Mouse (Mus musculus) forebrain, embryonic 14.5 days (tissue): ENCODE measurements around the gene Fam189a2. TPM values are rescaled to one million over a fixed set of nuclear protein-coding genes. Genes with fewer than 3 reads are reported as not detected.

Source experiments
- ATAC-seq: fragments of 200-750 bp; cut with Nextera tagmentation; 2 replicates; pipeline ENCODE4 v1.8.0; 2017; ENCODE audit warnings: mild to moderate bottlenecking, moderate library complexity
- DNase-seq: peaks from one replicate; pipeline ENCODE4 v3.0.0-alpha.2; 2015; ENCODE audit warnings: low spot score
- H3K27ac ChIP-seq: fragments of 300-500 bp; sonication (generic); 2 replicates; pipeline ENCODE4 v1.5.1; 2014; ENCODE audit warnings: low read depth, mild to moderate bottlenecking, control low read depth, low read length, moderate library complexity
- H3K27me3 ChIP-seq: fragments of 300-500 bp; sonication (generic); replicated peaks from 2 replicates; pipeline ENCODE4 v1.6.1; 2014; ENCODE audit warnings: low read length, control low read depth, mixed read lengths; ENCODE audit not compliant: control insufficient read depth, insufficient read depth
- H3K36me3 ChIP-seq: fragments of 300-500 bp; sonication (generic); 2 replicates; pipeline ENCODE4 v1.6.1; 2014; ENCODE audit warnings: low read length, control low read depth; ENCODE audit not compliant: control insufficient read depth, insufficient read depth
- H3K4me1 ChIP-seq: fragments of 300-500 bp; sonication (generic); 2 replicates; pipeline ENCODE4 v1.6.1; 2014; ENCODE audit warnings: antibody characterized with exemption, low read length, control low read depth; ENCODE audit not compliant: control insufficient read depth, insufficient read depth
- H3K4me2 ChIP-seq: fragments of 300-500 bp; sonication (generic); 2 replicates; pipeline ENCODE4 v1.6.1; 2014; ENCODE audit warnings: mild to moderate bottlenecking, control low read depth, low read length
- H3K4me3 ChIP-seq: fragments of 300-500 bp; sonication (generic); 2 replicates; pipeline ENCODE4 v1.5.1; 2014; ENCODE audit warnings: low read depth, low read length, control low read depth
- H3K9ac ChIP-seq: fragments of 300-500 bp; sonication (generic); 2 replicates; pipeline ENCODE4 v1.6.1; 2014; ENCODE audit warnings: mild to moderate bottlenecking, low read length, control low read depth, moderate library complexity
- H3K9me3 ChIP-seq: fragments of 300-500 bp; sonication (generic); replicated peaks from 2 replicates; pipeline ENCODE4 v1.6.1; 2016; ENCODE audit warnings: low read length, control low read depth, mixed read lengths; ENCODE audit not compliant: control insufficient read depth
- WGBS: fragments of 180-500 bp; shearing (Covaris S2); extraction: QIAGEN DNeasy Blood & Tissue Kit; methylation state at CpG from one replicate; pipeline ENCODE4 v1.1.7; 2014; 5-methylcytosine and 5-hydroxymethylcytosine counted together
- polyA plus RNA-seq: library from polyadenylated mRNA; unstranded; fragments of >200 nt; fragmentation: Nextera tagmentation; extraction: Ambion mirVana; gene quantifications from 2 replicates; pipeline ENCODE4 v1.2.1, GENCODE M21; 2014

Gene Fam189a2
- polyA plus RNA-seq, result 0.80 and 1.1 TPM in 2 replicates

DNA sequence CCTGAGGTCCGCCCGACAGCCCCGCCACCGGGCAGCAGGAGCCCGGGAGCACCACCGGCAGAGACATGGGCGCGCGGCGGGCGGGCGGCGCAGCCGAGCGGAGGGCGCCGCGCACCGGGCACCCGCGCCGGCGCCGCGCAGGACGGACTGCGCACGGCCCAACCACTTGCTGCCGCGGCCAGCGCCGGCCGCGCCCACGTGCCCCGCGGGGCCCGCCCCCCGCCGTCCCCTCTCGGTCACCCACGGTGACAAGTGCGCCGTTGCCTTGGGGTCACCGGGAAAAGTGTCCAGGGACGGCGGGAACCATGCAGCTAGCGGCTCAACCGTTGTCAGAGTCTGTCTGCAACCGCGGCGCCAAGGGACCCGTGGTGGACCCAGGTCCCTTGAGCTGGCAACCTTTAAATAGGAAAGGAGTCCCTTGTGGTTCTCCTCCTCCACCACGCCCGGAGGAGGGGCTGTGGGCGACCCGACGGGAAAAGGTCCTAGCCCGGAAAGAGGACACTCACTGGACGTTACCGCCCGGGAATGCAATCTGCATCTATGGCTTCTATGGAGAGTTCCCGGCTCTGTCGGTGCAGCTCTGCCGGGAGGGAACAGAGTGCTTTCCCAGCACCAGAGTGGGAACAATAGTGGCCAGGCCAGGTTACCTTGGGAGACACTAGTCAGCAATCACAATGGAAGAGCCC, at the start of gene Fam189a2:
Gene Fam189a2, minus strand, starts transcription at position 149 of the 686 bp plus-strand sequence.
- H3K4me2 ChIP-seq, result peak within 1 kb of the TSS; percentile 95
- DNase-seq, result peak; percentile 51
- ATAC-seq, result peak; percentile 83
- peak within 1 kb of the TSS; percentile 54 for H3K4me3 ChIP-seq
- H3K27ac ChIP-seq, result no peak within 1 kb of the TSS
- peak within 1 kb of the TSS; percentile 69 for H3K9ac ChIP-seq
- H3K9me3 ChIP-seq, result no peaks in the 10 kb centered on the region
- peaks cover 8% of the 10 kb centered on the region for H3K4me1 ChIP-seq
- H3K36me3 ChIP-seq, result no peaks in the 10 kb centered on the region
- under 1% methylated on average over 48 of the region's 65 CpGs for WGBS
- H3K27me3 ChIP-seq, result peaks cover 13% of the 10 kb centered on the region

DNA sequence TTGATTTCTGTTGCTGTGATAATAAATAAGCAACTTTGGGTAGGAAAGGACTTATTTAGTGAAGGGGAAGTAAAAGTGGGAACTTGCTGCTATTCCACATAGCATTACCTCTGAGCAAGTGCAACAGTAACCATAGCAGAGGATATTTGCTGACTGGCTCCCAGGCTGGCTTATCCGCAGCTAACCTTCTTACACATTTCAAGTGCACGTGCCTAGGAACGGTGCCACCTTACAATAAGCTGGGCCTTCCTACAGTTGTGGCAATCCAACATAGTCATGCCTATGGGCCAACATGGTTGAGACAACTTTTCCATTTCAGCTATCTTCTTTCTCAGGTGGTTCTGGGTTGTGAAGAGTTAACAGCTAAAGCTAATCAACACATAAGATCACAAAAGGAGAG, 46.8 kb upstream of the Fam189a2 start:
- Histone ChIP-seq H3K4me1 (no peaks in the 10 kb centered on the region), H3K9me3 (no peaks in the 10 kb centered on the region), H3K4me2 (no peak overlapping the region), H3K36me3 (no peaks in the 10 kb centered on the region), H3K27me3 (no peaks in the 10 kb centered on the region), H3K27ac (no peak overlapping the region), H3K9ac (no peak overlapping the region), H3K4me3 (no peak overlapping the region)
- WGBS, result 95% methylated on average over 3 of the region's 3 CpGs
- no peak for ATAC-seq
- DNase-seq, result no peak

DNA sequence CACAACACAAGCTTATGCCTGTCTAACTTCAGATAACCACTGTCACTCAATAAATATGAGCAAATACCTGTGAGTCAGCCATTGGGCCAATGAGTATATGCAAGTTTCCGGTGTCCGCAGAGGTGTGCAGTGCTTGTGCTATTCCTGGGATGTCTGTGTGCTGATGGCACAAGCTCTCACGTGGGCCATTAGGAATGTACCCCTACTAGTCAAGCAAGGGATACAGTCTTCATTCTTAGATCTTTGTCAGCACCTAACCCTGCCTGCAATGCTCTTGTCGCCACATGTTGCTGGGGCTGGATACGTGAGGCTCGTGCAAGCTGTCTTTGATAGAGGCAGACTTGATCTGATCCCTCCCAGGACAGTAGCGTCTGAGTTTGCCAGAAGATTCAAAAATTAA, 45.7 kb upstream of the Fam189a2 start:
- DNase-seq, result no peak

DNA sequence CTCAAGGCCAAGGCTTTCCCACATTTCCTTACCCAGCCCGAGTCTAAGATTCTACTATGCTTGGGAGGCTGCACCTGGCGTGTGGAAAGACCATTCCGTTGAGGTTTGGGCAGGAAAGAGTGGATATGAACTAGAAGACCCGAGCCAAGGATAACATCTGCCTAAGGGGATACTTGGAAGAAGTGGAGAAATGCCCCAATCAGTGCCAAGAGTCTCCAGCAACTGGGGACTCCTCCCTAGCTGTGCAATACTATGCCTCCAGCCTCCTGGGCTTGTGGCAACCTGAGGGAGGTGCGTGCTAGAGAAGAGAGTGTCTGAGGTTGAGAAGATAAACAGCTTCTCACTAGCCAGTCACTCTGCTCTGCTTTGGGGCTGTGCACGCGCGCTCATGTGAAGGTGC, 45.1 kb upstream of the Fam189a2 start:
- H3K27ac ChIP-seq, result no peak overlapping the region
- no peak for DNase-seq
- H3K36me3 ChIP-seq, result no peaks in the 10 kb centered on the region
- no peak overlapping the region for H3K4me3 ChIP-seq
- ATAC-seq, result no peak
- H3K4me1 ChIP-seq, result no peaks in the 10 kb centered on the region
- no peaks in the 10 kb centered on the region for H3K9me3 ChIP-seq
- no peak overlapping the region for H3K9ac ChIP-seq
- WGBS, result 85% methylated on average over 8 of the region's 8 CpGs
- no peak overlapping the region for H3K4me2 ChIP-seq
- no peaks in the 10 kb centered on the region for H3K27me3 ChIP-seq

More for the DNA sequence above, 45.7 kb upstream of the Fam189a2 start:
- Histone ChIP-seq H3K4me1 (no peaks in the 10 kb centered on the region), H3K27me3 (no peaks in the 10 kb centered on the region), H3K4me2 (no peak overlapping the region), H3K27ac (no peak overlapping the region), H3K9me3 (no peaks in the 10 kb centered on the region), H3K36me3 (no peaks in the 10 kb centered on the region), H3K4me3 (no peak overlapping the region), H3K9ac (no peak overlapping the region)
- no peak for ATAC-seq
- 93% methylated on average over 7 of the region's 7 CpGs for WGBS

DNA sequence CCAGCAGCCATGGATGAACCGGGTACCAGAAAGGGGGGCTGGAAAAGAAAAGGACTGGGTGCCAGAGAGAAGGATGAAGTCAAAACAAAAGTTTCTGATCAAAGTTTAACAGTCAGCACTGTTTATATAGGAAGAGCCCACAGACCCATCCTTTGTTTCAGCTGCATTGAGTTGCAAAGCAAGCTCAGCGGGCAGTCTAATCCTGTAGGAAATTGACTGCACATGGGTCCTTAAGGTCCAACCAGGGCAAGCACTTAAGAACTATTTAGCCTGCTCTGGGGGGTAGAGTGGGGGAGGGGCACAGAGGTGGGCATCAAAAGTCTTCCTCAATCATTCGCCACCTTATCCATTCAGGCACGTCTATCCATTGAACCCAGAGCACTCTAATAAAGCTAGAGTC, 42.3 kb upstream of the Fam189a2 start:
- Histone ChIP-seq H3K9me3 (no peaks in the 10 kb centered on the region), H3K9ac (no peak overlapping the region), H3K36me3 (no peaks in the 10 kb centered on the region), H3K4me3 (no peak overlapping the region), H3K4me2 (no peak overlapping the region), H3K27me3 (no peaks in the 10 kb centered on the region), H3K27ac (no peak overlapping the region), H3K4me1 (no peaks in the 10 kb centered on the region)
- ATAC-seq, result no peak
- WGBS, result 38% methylated on average over 4 of the region's 4 CpGs
- DNase-seq, result no peak

DNA sequence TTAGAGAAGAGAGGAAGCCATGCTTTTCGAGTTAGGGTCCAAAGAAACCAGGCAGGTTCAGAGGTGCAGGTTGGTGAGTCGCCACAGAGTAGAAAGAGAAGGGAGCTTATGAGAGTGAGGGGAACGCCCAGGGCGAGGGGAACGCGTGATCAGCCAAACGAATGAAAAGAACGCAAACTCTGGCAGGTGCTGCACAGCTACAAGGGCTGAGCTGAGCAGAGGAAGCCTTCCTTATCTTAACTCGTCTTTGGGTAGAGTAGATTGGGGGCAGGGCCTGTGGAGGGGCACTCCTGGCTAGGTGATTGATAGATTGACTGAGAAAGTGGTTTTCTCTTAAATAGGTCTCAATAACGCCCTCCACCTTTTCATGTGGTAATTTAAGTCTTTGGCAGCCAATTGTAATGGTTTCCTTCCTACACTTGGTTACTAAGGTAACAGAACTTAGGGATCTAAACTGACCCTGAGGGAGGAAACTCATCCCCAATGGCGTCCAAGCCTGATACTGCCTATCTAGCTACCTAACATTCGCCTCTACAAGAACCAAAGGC, 33.6 kb upstream of the Fam189a2 start:
- Histone ChIP-seq H3K4me1 (no peaks in the 10 kb centered on the region), H3K36me3 (no peaks in the 10 kb centered on the region), H3K9me3 (no peaks in the 10 kb centered on the region), H3K27ac (no peak overlapping the region), H3K27me3 (no peaks in the 10 kb centered on the region), H3K9ac (no peak overlapping the region), H3K4me2 (no peak overlapping the region), H3K4me3 (no peak overlapping the region)
- no peak for ATAC-seq
- no peak for DNase-seq
- WGBS, result 54% methylated on average over 12 of the region's 12 CpGs

DNA sequence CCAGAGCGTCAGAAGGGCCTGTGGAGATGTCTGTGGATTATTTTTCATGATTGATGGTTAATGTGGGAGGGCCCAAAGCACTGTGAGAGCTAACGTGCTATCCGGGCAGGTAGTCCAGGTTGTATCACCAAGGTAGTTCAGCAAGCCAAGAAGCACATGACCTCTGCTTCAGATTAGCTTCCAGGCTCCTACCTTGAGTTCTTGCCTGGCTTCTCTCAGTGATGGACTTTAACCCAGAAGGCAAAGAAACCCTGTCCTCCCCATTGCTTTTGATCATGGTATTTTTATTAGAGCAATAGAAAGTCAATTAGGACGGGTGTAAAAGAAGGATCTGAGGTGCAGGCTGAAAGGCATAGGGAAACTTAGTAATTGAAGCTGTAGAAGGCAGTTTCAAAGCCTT, 32.8 kb upstream of the Fam189a2 start:
- no peak overlapping the region for H3K27ac ChIP-seq
- no peak overlapping the region for H3K9ac ChIP-seq
- no peak for DNase-seq
- no peaks in the 10 kb centered on the region for H3K36me3 ChIP-seq
- ATAC-seq, result no peak
- no peak overlapping the region for H3K4me3 ChIP-seq
- H3K4me2 ChIP-seq, result no peak overlapping the region
- WGBS, result 82% methylated on average over 4 of the region's 4 CpGs
- no peaks in the 10 kb centered on the region for H3K27me3 ChIP-seq
- no peaks in the 10 kb centered on the region for H3K4me1 ChIP-seq
- H3K9me3 ChIP-seq, result no peaks in the 10 kb centered on the region

DNA sequence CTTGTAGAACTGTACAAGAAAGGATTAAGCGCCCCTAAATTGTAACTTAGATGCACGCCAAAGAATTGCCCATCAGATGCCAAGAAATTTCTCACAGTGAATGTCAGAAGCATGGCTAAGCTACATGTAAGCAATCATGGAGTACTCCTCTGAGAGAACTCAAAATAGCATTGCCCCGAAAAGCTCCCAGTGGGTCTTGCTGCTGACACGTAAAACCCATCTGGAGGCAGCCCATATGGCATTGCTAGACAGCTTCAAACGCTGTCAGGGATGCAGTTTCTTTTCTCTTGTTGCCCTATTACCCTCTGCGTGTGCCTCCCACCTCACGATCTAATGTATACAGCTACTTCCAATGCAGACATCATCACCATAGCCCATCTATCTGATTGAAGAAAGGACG, 28.0 kb upstream of the Fam189a2 start:
- no peak overlapping the region for H3K4me3 ChIP-seq
- ATAC-seq (no peak), DNase-seq (peak; percentile 34)
- 84% methylated on average over 8 of the region's 8 CpGs for WGBS
- H3K9ac ChIP-seq, result no peak overlapping the region
- no peak overlapping the region for H3K27ac ChIP-seq
- H3K27me3 ChIP-seq, result no peaks in the 10 kb centered on the region
- H3K9me3 ChIP-seq, result no peaks in the 10 kb centered on the region
- H3K4me1 ChIP-seq, result no peaks in the 10 kb centered on the region
- no peak overlapping the region for H3K4me2 ChIP-seq
- no peaks in the 10 kb centered on the region for H3K36me3 ChIP-seq

DNA sequence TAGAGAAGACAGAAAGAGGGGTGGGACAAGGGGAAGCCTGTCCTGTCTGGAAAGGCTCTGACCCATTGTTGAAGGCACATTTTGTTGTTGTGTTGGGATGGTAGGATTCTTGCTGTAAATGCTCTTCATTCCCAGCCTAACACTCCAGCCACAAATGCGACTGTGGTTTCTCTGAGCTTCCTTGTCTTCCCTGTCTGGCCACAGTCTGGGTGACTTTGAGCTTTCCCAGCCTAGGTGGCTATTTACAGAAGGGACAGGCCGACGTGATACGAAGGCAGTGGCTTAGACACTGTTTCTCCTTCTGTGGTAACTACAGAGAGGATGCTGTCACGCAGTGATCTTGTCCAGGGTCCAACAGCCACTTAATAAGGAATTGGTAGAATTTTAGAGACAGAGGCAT, 27.2 kb upstream of the Fam189a2 start:
- Histone ChIP-seq H3K9me3 (no peaks in the 10 kb centered on the region), H3K4me3 (no peak overlapping the region), H3K9ac (no peak overlapping the region), H3K27me3 (no peaks in the 10 kb centered on the region), H3K4me1 (no peaks in the 10 kb centered on the region), H3K36me3 (no peaks in the 10 kb centered on the region), H3K4me2 (no peak overlapping the region), H3K27ac (no peak overlapping the region)
- WGBS, result 91% methylated on average over 5 of the region's 5 CpGs
- no peak for DNase-seq
- ATAC-seq, result no peak
